Mouse (Mus musculus): ENCODE measurements around the gene Arpc3.

GRCm38 (mm10) chr5:122455584-122455983, 63.9 kb downstream of the Arpc3 start:
- TF ChIP-seq POLR2A (IDR thresholded peaks at IDR 0.05; ENCODE audit: borderline replicate concordance, extremely low read depth, low read depth, low read length) (no peak), CTCF (IDR thresholded peaks at IDR 0.05; ENCODE audit: insufficient read depth, low read length) (no peak)

Data from lung, adult 2 months (tissue).